Mouse (Mus musculus) urinary bladder, adult 18-20 months (tissue): ENCODE data around the gene Orc3.
"Not testable (repeated sequence)": the region's sequence is repeated elsewhere in the genome, so short reads cannot be mapped to it uniquely, and the experiment has no call there.

ENCODE experiments used
- DNase-seq, 2 experiments: peaks; one replicate each; pipeline ENCODE4 v3.0.0; 2022; ENCODE audit warnings: low spot score in 2 of 2, mixed read lengths in 2 of 2

Gene Orc3

DNA sequence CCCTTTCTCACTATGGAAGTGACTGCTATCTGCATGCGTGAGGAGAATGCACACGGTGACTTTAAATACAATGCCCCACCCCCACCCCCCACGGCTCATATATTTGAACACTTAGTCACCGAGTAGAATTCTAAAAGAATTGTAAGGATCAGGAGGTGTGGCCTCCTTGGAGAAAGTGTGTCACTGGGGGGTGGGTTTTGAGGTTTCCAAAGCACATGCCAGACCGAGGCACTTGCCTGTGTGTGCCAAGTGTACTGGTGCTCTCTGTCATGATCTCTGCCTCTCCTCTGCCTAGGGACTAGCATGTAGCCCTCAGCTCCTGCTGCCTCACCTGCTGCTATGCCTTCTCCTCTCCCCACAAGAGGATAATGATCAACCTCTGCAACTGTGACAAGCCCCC, 32.3 kb downstream of the Orc3 start:
- DNase-seq = no peak

- no peak for DNase-seq
Observed at GRCm38 (mm10) chr4:34581990-34582389, 32.8 kb downstream of the Orc3 start.

- DNase-seq = not testable (repeated sequence)
Observed at GRCm38 (mm10) chr4:34581489-34581888, 33.3 kb downstream of the Orc3 start.

DNA sequence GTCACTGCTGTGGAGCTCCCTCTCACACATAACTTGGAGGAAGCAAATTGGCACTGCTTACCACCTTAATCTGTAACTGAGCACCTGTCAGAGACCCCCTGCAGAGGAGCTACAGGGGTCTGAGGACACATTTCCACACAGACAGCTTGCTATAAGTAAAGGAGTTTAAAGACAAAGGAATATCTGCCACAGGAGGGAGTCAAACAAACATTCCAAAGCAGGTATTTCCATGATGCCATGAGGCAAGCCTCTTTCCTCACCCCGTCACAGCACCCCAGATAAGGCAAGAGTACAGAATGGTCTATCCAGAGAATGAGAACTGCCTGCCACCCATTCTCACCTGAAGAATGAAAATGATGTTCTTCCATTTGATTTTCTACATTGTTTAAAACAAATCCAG, 35.5 kb downstream of the Orc3 start:
- no peak for DNase-seq

DNA sequence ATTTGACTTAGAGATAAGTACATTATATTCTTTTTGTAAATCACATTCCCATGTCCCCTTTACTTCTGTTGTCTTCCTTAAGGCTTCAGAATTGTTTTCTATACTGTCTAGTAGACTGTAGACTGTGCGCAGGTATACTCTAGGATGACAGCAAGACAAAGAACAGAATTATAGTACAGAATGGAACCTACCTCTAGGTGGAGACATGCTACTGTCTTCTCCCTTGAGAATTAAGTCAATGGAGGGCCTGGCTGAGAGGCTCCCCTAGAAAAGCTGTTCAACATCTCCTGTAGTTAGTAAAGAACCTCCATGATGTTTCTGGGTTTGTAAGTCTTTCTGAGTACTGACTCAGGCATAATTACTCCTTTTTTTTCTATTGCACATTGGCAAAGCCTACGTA, 37.7 kb downstream of the Orc3 start:
- DNase-seq = no peak

GRCm38 (mm10) chr4:34572876-34573275, 41.9 kb downstream of the Orc3 start:
- DNase-seq = no peak

DNA sequence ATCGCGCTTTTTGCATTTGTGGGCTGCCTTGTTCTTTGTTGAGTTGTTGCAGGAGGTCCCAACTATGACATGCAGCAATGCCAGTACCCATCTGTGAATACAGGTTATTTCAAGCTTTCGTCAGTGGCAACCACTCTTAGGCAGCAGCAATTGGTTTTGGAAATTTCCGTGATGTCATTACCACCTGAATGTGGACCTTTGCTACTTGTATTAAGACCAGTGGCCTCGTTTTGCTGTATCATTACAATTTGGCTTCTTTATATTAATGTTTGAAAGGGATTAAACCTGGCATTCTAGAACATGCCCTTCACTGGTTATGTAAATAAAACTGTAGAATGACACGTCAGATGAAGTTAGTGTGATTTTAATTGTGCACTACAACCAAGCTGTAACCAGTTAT, 48.5 kb downstream of the Orc3 start:
- no peak for DNase-seq

DNA sequence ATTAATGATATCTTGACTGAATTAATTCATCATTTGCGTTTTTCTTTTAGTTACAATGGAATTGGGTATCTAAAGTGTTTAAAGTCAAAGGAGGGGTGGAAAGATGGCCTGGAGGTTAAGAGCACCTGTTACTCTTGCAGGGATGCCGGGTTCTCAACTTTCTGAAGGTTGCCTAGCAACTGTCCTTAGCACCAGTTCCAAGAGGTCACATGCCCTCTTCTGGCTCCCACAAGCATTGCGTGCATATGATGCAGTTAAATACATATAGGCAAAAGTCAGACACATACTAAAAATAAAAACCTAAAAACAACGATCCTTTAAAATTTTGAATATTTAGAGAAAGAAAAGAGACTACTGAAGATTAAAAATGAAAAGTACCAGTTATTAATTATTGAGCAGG, 53.8 kb downstream of the Orc3 start:
- DNase-seq = no peak

DNA sequence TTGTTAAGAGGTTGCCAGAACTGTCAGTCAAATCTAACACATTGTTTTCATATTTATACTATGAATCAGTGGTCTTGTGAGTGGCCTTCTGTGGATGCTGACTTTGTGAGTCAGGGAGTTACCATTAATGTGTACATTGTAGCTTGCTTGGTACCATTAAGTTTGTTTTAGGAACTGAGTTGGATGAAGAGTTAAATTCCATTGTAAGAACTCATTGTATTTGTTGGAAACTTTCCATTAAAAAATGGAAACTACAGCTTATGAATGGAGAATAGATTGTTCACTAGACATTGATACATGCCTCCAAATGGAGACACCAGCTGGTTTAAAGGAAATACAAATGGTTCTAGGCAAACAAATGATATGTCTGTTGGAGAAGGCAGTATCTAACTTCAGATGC, 58.6 kb downstream of the Orc3 start:
- DNase-seq = no peak

DNA sequence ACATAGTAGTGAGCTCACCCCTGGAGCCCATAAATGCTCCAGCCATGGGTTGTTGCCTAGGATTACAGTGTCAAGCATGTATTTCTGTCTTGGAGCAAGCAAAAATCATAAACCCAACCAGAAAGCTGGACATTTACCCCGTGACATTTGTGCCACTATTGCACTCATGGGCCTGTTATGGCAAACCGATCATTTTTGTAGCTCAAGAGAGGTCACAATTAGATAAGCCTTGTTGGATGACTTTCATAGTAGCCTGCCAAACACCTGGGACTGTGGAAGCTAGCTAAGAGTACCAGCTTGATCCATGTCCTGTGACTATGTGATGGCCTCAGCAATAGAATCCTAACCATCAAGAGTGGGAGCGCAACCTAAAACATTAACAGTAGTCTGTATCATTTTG, 59.1 kb downstream of the Orc3 start:
- DNase-seq = no peak

GRCm38 (mm10) chr4:34554596-34554995, 60.1 kb downstream of the Orc3 start:
- no peak for DNase-seq

DNA sequence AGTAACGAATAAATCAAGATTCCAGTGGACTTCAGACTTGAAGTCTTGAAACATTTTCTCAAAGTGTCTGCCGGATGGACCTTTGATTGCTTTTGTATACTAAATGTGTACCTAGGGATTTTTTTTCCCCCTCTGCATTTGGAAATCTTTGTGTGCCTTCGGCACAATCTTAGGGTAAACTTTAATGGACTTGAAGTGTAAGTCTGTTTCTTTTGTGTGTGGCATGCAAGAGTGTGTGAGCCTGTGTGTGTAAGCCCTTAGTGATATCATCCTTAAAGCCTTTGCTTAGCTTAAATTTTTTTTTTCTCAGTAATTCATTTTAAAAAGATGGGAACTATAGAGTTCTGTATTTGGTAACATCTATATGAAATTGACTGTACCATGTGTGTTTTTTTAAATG, 62.8 kb downstream of the Orc3 start:
- no peak for DNase-seq

- DNase-seq = peak; percentile 41 to 58
Observed at GRCm38 (mm10) chr4:34551098-34551809, 63.5 kb downstream of the Orc3 start.

- no peak for DNase-seq
Observed at GRCm38 (mm10) chr4:34550748-34551097, 64.0 kb downstream of the Orc3 start, which contains the start of gene Akirin2. Akirin2 (plus strand) TSS chr4:34550937.

- DNase-seq = peak; percentile 94 to 96
Observed at GRCm38 (mm10) chr4:34549981-34550747, 64.6 kb downstream of the Orc3 start.

- no peak for DNase-seq
Observed at GRCm38 (mm10) chr4:34529941-34530340, 84.8 kb downstream of the Orc3 start.

DNA sequence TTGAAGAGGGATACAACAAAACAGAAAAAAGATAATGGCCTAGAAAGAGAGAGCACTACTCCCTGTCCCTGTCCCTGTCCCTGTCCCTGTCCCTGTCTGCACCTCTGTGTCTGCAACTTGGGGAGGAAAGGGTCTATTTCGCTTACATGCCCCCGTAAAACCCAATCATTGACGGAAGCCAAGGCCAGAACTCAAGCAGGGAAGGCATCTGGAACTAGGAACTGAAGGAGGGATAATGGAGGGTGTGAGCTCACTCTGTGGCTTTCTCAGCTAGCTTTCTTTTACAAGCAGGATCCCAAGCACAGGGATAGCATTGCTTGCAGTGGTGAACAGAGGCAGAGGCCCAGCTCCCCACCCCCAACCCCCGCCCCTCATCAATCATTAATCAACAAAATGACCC, 85.4 kb downstream of the Orc3 start:
- no peak for DNase-seq

DNA sequence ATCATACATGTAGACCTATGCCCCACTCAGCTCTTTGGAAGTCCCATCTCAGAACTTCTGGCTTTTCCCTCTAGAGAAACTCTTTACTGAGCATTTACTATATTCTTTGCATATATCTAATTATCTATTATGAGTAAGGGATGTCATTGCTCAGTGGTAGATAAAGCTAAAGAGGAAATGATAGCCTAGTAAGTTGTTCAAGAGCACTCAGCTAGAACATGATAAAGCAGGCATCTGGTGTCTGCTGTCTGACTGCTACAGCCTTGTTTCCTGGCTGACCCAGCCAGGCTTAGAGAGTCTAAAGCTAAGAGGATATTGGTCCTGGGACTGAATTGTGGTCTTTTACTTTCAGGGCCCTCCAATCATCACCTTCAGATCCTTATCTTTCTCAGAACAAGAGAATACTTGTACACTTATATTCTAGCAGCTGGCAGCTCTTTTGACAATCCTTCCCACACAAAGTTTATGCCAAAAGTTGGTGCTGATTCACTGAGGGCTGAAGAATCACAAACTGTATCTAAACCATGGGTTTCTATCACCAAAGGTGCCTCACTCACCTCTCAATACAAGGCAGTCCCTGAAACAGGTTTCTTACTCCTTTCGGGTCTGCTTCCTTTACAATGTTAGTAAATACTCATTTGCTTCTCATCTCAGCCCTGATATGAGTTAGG, 86.2 kb downstream of the Orc3 start:
- no peak for DNase-seq

GRCm38 (mm10) chr4:34526771-34527170, 88.0 kb downstream of the Orc3 start:
- DNase-seq = no peak

DNA sequence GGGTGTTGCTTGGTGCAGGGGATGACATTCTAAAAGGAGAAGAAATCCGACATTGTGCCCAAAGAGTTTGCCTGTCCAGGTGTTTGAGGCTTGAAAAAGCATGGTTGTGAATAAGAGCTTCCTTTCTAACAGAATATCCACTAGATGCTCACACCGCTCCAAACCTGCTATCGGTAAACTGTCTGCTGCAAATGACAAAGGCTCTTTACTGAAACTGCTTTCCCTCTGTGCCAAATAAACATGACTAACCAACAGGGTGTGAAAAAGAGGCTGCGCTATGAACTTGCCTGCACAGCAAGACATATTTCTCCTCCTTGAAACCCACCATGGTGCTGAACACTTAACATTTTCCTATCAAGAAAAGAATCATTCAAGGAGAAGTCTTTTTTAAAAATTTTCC, 91.2 kb downstream of the Orc3 start:
- DNase-seq = no peak

GRCm38 (mm10) chr4:34522846-34523245, 91.9 kb downstream of the Orc3 start:
- DNase-seq = peak in 1 of 2 experiments; percentile 20
